Comparison of ENCODE assay signal across 27 mouse cellular contexts in the genomic region with DNA sequence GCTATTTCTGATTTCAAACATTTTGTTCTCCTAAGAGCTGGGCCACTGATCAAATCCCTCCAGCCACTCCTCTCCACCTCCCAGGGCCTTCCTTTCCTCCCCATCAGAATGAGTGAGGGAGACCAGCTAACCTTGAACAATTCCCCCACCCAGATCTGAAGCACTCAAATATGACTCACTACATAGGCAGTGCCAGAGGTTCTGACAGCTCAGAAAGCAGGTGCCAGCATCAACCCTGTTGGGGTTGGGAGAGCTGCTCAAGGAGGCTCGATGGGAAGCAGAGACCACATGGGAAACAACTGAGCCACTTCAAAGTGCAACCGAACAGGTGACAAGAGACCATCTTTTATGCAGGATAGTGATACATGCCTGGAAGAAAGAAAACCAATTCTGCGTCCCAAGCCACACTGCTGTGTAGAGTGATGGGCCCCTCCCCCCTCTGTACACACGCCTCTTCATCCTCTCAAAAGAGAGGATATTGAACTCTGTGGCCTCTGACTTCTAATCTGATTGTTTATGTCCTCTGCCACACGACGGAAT.
DNase-seq lines count a peak whose midpoint lies in the region; ATAC-seq and TF ChIP-seq lines count a peak whose summit lies in the region.
"Had no signal": no experiment of that assay in that cellular context is flagged by ENCODE, and none has a peak within 500 bp of the region (broad histone marks: within the 10 kb centered on the region; RNA-seq: fewer than 3 reads in every experiment).

No protein-coding gene starts in this region.

- H3K9me3 ChIP-seq in embryonic facial prominence, embryonic 11.5 days (replicated peaks; ENCODE audit: control insufficient read depth, low read length): no peaks in the 10 kb centered on the region
- no peaks in the 10 kb centered on the region for H3K9me3 ChIP-seq in embryonic facial prominence, embryonic 10.5 days
- H3K9me3 ChIP-seq in hindbrain, postnatal 0 days (ENCODE audit: low read length): no peaks in the 10 kb centered on the region
- no peaks in the 10 kb centered on the region for H3K9me3 ChIP-seq in hindbrain, embryonic 16.5 days (ENCODE audit: control insufficient read depth, low read length)
- H3K9me3 ChIP-seq: embryonic facial prominence, embryonic 13.5 days; forebrain, embryonic 12.5 days; hindbrain, embryonic 10.5 days; hindbrain, embryonic 15.5 days; intestine, embryonic 15.5 days; neural tube, embryonic 12.5 days had no signal

- no peak overlapping the region for H3K4me2 ChIP-seq in embryonic facial prominence, embryonic 11.5 days (ENCODE audit: low read depth, low read length)
- no peak overlapping the region for H3K4me2 ChIP-seq in hindbrain, postnatal 0 days (ENCODE audit: low read depth, low read length)
- no peak overlapping the region for H3K4me2 ChIP-seq in hindbrain, embryonic 16.5 days (ENCODE audit: low read length)
- H3K4me2 ChIP-seq: embryonic facial prominence, embryonic 13.5 days; forebrain, embryonic 12.5 days; hindbrain, embryonic 15.5 days; intestine, embryonic 15.5 days; neural tube, embryonic 12.5 days had no signal

- H3K9ac ChIP-seq in embryonic facial prominence, embryonic 11.5 days (replicated peaks; ENCODE audit: low read length): no peak overlapping the region
- no peak overlapping the region for H3K9ac ChIP-seq in hindbrain, postnatal 0 days (replicated peaks; ENCODE audit: low read length)
- no peak overlapping the region for H3K9ac ChIP-seq in hindbrain, embryonic 16.5 days (ENCODE audit: low read depth, low read length)
- H3K9ac ChIP-seq: embryonic facial prominence, embryonic 13.5 days; forebrain, embryonic 12.5 days; hindbrain, embryonic 15.5 days; intestine, embryonic 15.5 days; liver, embryonic 14.5 days; neural tube, embryonic 12.5 days had no signal

- no peak overlapping the region for H3K4me3 ChIP-seq in embryonic facial prominence, embryonic 11.5 days (ENCODE audit: low read depth, low read length)
- no peak overlapping the region for H3K4me3 ChIP-seq in embryonic facial prominence, embryonic 10.5 days
- no peak overlapping the region for H3K4me3 ChIP-seq in hindbrain, postnatal 0 days (ENCODE audit: low read length)
- H3K4me3 ChIP-seq in hindbrain, embryonic 16.5 days (ENCODE audit: low read length): no peak overlapping the region
- H3K4me3 ChIP-seq in cortical plate, adult 2 months (ENCODE audit: insufficient read depth, low read length): no peak overlapping the region
- H3K4me3 ChIP-seq: embryonic facial prominence, embryonic 13.5 days; forebrain, embryonic 12.5 days; hindbrain, embryonic 10.5 days; hindbrain, embryonic 15.5 days; intestine, embryonic 15.5 days; myocyte; neural tube, embryonic 12.5 days had no signal

- no peaks in the 10 kb centered on the region for H3K4me1 ChIP-seq in embryonic facial prominence, embryonic 11.5 days (ENCODE audit: control insufficient read depth, insufficient read depth, low read length)
- H3K4me1 ChIP-seq in embryonic facial prominence, embryonic 10.5 days: peaks cover 26% of the 10 kb centered on the region
- peaks cover 3% of the 10 kb centered on the region; the same call in 1 of the 2 replicates for H3K4me1 ChIP-seq in hindbrain, postnatal 0 days (ENCODE audit: insufficient read depth, low read length)
- H3K4me1 ChIP-seq in hindbrain, embryonic 16.5 days (ENCODE audit: control insufficient read depth, insufficient read depth, low read depth, low read length): peaks cover 15% of the 10 kb centered on the region
- peaks cover 20% of the 10 kb centered on the region for H3K4me1 ChIP-seq in cortical plate, adult 2 months (ENCODE audit: control insufficient read depth, insufficient read depth, low read length)
- H3K4me1 ChIP-seq: intestine, embryonic 15.5 days had no signal

- H3K27ac ChIP-seq in embryonic facial prominence, embryonic 11.5 days (replicated peaks; ENCODE audit: low read depth, low read length): no peak overlapping the region
- no peak overlapping the region for H3K27ac ChIP-seq in embryonic facial prominence, embryonic 10.5 days (replicated peaks)
- no peak overlapping the region for H3K27ac ChIP-seq in hindbrain, postnatal 0 days
- no peak overlapping the region for H3K27ac ChIP-seq in hindbrain, embryonic 16.5 days (ENCODE audit: low read depth, low read length)
- 0 out of 2 replicates have a peak overlapping the region, but pooled peaks have one; percentile 4 for H3K27ac ChIP-seq in cortical plate, adult 2 months (ENCODE audit: insufficient read depth, low read length)
- H3K27ac ChIP-seq: embryonic facial prominence, embryonic 13.5 days; forebrain, embryonic 12.5 days; hindbrain, embryonic 10.5 days; hindbrain, embryonic 15.5 days; intestine, embryonic 15.5 days; liver, embryonic 14.5 days; macrophage; neural tube, embryonic 12.5 days had no signal

- H3K27me3 ChIP-seq in embryonic facial prominence, embryonic 11.5 days (ENCODE audit: control insufficient read depth, insufficient read depth, low read length): no peaks in the 10 kb centered on the region
- H3K27me3 ChIP-seq in embryonic facial prominence, embryonic 10.5 days (replicated peaks; ENCODE audit: low read depth, poor library complexity, severe bottlenecking): peaks cover 60% of the 10 kb centered on the region
- H3K27me3 ChIP-seq in hindbrain, postnatal 0 days (ENCODE audit: insufficient read depth, low read length): no peaks in the 10 kb centered on the region
- H3K27me3 ChIP-seq in hindbrain, embryonic 16.5 days (replicated peaks; ENCODE audit: control insufficient read depth, insufficient read depth, low read length): peaks cover 6% of the 10 kb centered on the region
- H3K27me3 ChIP-seq: intestine, embryonic 15.5 days had no signal

- TF ChIP-seq POLR2A in cortical plate, adult 2 months (IDR thresholded peaks at IDR 0.05; ENCODE audit: extremely low read depth, insufficient read depth, low read length): no peak

- WGBS in embryonic facial prominence, embryonic 11.5 days: 59% methylated on average over 6 of the region's 6 CpGs
- 67% methylated on average over 6 of the region's 6 CpGs for WGBS in embryonic facial prominence, embryonic 10.5 days
- WGBS in hindbrain, postnatal 0 days: 52% methylated on average over 6 of the region's 6 CpGs
- 52% methylated on average over 6 of the region's 6 CpGs for WGBS in hindbrain, embryonic 16.5 days

- DNase-seq in embryonic facial prominence, embryonic 11.5 days (ENCODE audit: low spot score): no peak
- DNase-seq in embryonic facial prominence, embryonic 10.5 days (ENCODE audit: low spot score): no peak
- DNase-seq in hindbrain, postnatal 0 days (ENCODE audit: low spot score): no peak
- peak; percentile 20 for DNase-seq in right cerebral cortex, adult 18-20 months
- no peak for DNase-seq in right cerebral cortex, postnatal 36 days (ENCODE audit: low spot score in 2 of 2)
- no peak for DNase-seq in MN1 (ENCODE audit: low spot score)
- DNase-seq: cerebellum, adult 8-10 months; cerebellum, postnatal 25 days; gastrocnemius, postnatal 10 days; heart, postnatal 14 days; kidney, adult 2 months; kidney, postnatal 36 days; liver; lung, adult 2 months; lung, postnatal 10 days had no signal

- ATAC-seq in embryonic facial prominence, embryonic 11.5 days (replicated peaks; ENCODE audit: insufficient number of reproducible peaks, low FRiP score, low TSS enrichment, low read depth): 0 out of 2 replicates have a peak, but pooled peaks have one; percentile 34
- ATAC-seq in hindbrain, postnatal 0 days: peak; percentile 12; the same call in 1 of the 2 replicates
- ATAC-seq in hindbrain, embryonic 16.5 days: no peak
- ATAC-seq: CD4-positive, CD25-positive, alpha-beta regulatory T cell, adult 4 months; intestine, embryonic 15.5 days had no signal

- TF ChIP-seq CTCF in hindbrain, postnatal 0 days (IDR thresholded peaks at IDR 0.05; ENCODE audit: low read depth): no peak
- TF ChIP-seq CTCF in cortical plate, adult 2 months (IDR thresholded peaks at IDR 0.05; ENCODE audit: extremely low read depth, insufficient read depth, low read length): no peak

- H3K36me3 ChIP-seq in embryonic facial prominence, embryonic 11.5 days (replicated peaks; ENCODE audit: control insufficient read depth, insufficient read depth, low read depth, low read length): no peaks in the 10 kb centered on the region
- no peaks in the 10 kb centered on the region for H3K36me3 ChIP-seq in embryonic facial prominence, embryonic 10.5 days (replicated peaks)
- H3K36me3 ChIP-seq in hindbrain, postnatal 0 days (ENCODE audit: insufficient read depth, low read length): no peaks in the 10 kb centered on the region
- no peaks in the 10 kb centered on the region for H3K36me3 ChIP-seq in hindbrain, embryonic 16.5 days (ENCODE audit: control insufficient read depth, insufficient read depth, low read length)
- H3K36me3 ChIP-seq: embryonic facial prominence, embryonic 13.5 days; forebrain, embryonic 12.5 days; hindbrain, embryonic 10.5 days; hindbrain, embryonic 15.5 days; intestine, embryonic 15.5 days; neural tube, embryonic 12.5 days had no signal
